31 mouse cellular contexts compared by ENCODE assay signal in genomic region chr4:154583712-154584111, GRCm38 (mm10). TPM values are rescaled to one million over a fixed set of nuclear protein-coding genes. Genes with fewer than 3 reads are reported as not detected.
A peak's percentile ranks its signal among the peaks of the same experiment; 100 is the strongest.
DNase-seq lines count a peak whose midpoint lies in the region; ATAC-seq and TF ChIP-seq lines count a peak whose summit lies in the region.
"Had no signal": no experiment of that assay in that cellular context is flagged by ENCODE, and none has a peak within 500 bp of the region (broad histone marks: within the 10 kb centered on the region; RNA-seq: fewer than 3 reads in every experiment).

No protein-coding gene starts in this region.

- intact Hi-C loops in gastrocnemius, adult 2 months (cut with DNase I), result no loop called here
- intact Hi-C loops in gastrocnemius, postnatal 36 days (cut with DNase I), result no loop called here

- ATAC-seq in forebrain, embryonic 11.5 days (replicated peaks; ENCODE audit: low FRiP score), result no peak
- no peak for ATAC-seq in forebrain, embryonic 16.5 days
- ATAC-seq: intestine, embryonic 16.5 days; midbrain, embryonic 15.5 days; Patski had no signal

- H3K27me3 ChIP-seq in forebrain, embryonic 11.5 days (ENCODE audit: control insufficient read depth, insufficient read depth, low read length), result no peaks in the 10 kb centered on the region
- H3K27me3 ChIP-seq in forebrain, embryonic 16.5 days (replicated peaks; ENCODE audit: control insufficient read depth, insufficient read depth, low read length), result no peaks in the 10 kb centered on the region
- H3K27me3 ChIP-seq: limb, embryonic 12.5 days; liver, embryonic 15.5 days; midbrain, embryonic 15.5 days; stomach, embryonic 15.5 days had no signal

- no peak overlapping the region for H3K9ac ChIP-seq in forebrain, embryonic 11.5 days (ENCODE audit: low read length)
- H3K9ac ChIP-seq in forebrain, embryonic 16.5 days (replicated peaks; ENCODE audit: low read depth, low read length), result no peak overlapping the region
- H3K9ac ChIP-seq: hindbrain, embryonic 12.5 days; limb, embryonic 12.5 days; liver, embryonic 15.5 days; midbrain, embryonic 15.5 days; neural tube, embryonic 15.5 days; stomach, embryonic 15.5 days had no signal

- no peak overlapping the region for H3K4me2 ChIP-seq in forebrain, embryonic 11.5 days (ENCODE audit: low read depth, low read length, severe bottlenecking)
- H3K4me2 ChIP-seq in forebrain, embryonic 16.5 days (ENCODE audit: low read length), result no peak overlapping the region
- H3K4me2 ChIP-seq: heart, embryonic 11.5 days; hindbrain, embryonic 12.5 days; limb, embryonic 12.5 days; liver, embryonic 15.5 days; midbrain, embryonic 15.5 days; neural tube, embryonic 15.5 days; stomach, embryonic 15.5 days had no signal

- DNase-seq in gastrocnemius, adult 2 months, result no peak
- DNase-seq in gastrocnemius, postnatal 36 days, result no peak
- peak; percentile 17 for DNase-seq in ZHBTc4 (ENCODE audit: low read depth, low spot score)
- peak; percentile 56 for DNase-seq in forebrain, embryonic 11.5 days (ENCODE audit: low spot score)
- no peak for DNase-seq in thymus, postnatal 4 days
- DNase-seq in thymus, postnatal 0 days (ENCODE audit: low spot score), result no peak
- DNase-seq: adrenal gland, postnatal 36 days; cerebellum, adult 8-10 months; cerebellum, postnatal 36 days; embryo, embryonic 11 days; gastrocnemius, postnatal 25 days; heart, adult 18-20 months; heart, postnatal 36 days; kidney, postnatal 14 days; lung, postnatal 14 days; thymus, adult 18-20 months; thymus, postnatal 36 days had no signal

- peaks cover 63% of the 10 kb centered on the region for H3K4me1 ChIP-seq in forebrain, embryonic 11.5 days (replicated peaks; ENCODE audit: control insufficient read depth, insufficient read depth, low read length)
- H3K4me1 ChIP-seq in forebrain, embryonic 16.5 days (replicated peaks; ENCODE audit: control insufficient read depth, insufficient read depth, low read length), result peaks cover 63% of the 10 kb centered on the region

- WGBS in forebrain, embryonic 11.5 days, result 85% methylated on average over 13 of the region's 13 CpGs
- WGBS in forebrain, embryonic 16.5 days, result 68% methylated on average over 13 of the region's 13 CpGs

- TF ChIP-seq CTCF in gastrocnemius, adult 2 months (IDR thresholded peaks at IDR 0.05), result no peak

- no peaks in the 10 kb centered on the region for H3K36me3 ChIP-seq in forebrain, embryonic 11.5 days (ENCODE audit: control insufficient read depth, insufficient read depth, low read length)
- H3K36me3 ChIP-seq in forebrain, embryonic 16.5 days (ENCODE audit: control insufficient read depth, insufficient read depth), result no peaks in the 10 kb centered on the region
- H3K36me3 ChIP-seq: hindbrain, embryonic 12.5 days; liver, embryonic 15.5 days; midbrain, embryonic 10.5 days; midbrain, embryonic 15.5 days; neural tube, embryonic 15.5 days; stomach, embryonic 15.5 days had no signal

- H3K9me3 ChIP-seq in forebrain, embryonic 11.5 days (ENCODE audit: control insufficient read depth, low read length), result no peaks in the 10 kb centered on the region
- no peaks in the 10 kb centered on the region for H3K9me3 ChIP-seq in forebrain, embryonic 16.5 days (ENCODE audit: control insufficient read depth, low read length)
- H3K9me3 ChIP-seq: hindbrain, embryonic 12.5 days; limb, embryonic 12.5 days; liver, embryonic 15.5 days; midbrain, embryonic 10.5 days; midbrain, embryonic 15.5 days; neural tube, embryonic 15.5 days; stomach, embryonic 15.5 days had no signal

- no peak overlapping the region for H3K4me3 ChIP-seq in gastrocnemius, adult 2 months
- H3K4me3 ChIP-seq in forebrain, embryonic 11.5 days (ENCODE audit: low read depth, low read length), result no peak overlapping the region
- H3K4me3 ChIP-seq in forebrain, embryonic 16.5 days (replicated peaks; ENCODE audit: low read length), result no peak overlapping the region
- H3K4me3 ChIP-seq: erythroblast, embryonic 14.5 days; hindbrain, embryonic 12.5 days; left cerebral cortex, adult 2 months; limb, embryonic 12.5 days; liver, embryonic 15.5 days; midbrain, embryonic 10.5 days; midbrain, embryonic 15.5 days; neural tube, embryonic 15.5 days; stomach, embryonic 15.5 days had no signal

- 0 out of 2 replicates have a peak overlapping the region, but pooled peaks have one; percentile 28 for H3K27ac ChIP-seq in gastrocnemius, adult 2 months
- peak overlapping the region; percentile 91 for H3K27ac ChIP-seq in forebrain, embryonic 11.5 days (ENCODE audit: low read depth, low read length)
- peak overlapping the region; percentile 64 for H3K27ac ChIP-seq in forebrain, embryonic 16.5 days (ENCODE audit: low read length)
- H3K27ac ChIP-seq: hindbrain, embryonic 12.5 days; limb, embryonic 12.5 days; liver, embryonic 15.5 days; midbrain, embryonic 10.5 days; midbrain, embryonic 15.5 days; neural tube, embryonic 15.5 days had no signal

RNA-seq across cellular contexts. Expression of gene Prdm16, which starts 53.0 kb away (rescaled TPM):
- total RNA-seq in gastrocnemius, adult 2 months (2021), result 1 to 10 TPM; 2.2 to 3.0 TPM
- 1 to 10 TPM; 1.3 to 2.4 TPM for total RNA-seq in gastrocnemius, postnatal 36 days (2021)
- polyA plus RNA-seq in forebrain, embryonic 11.5 days (2014; fragmentation: Nextera tagmentation; extraction: Ambion mirVana), result 44.7 and 49.3 TPM in 2 replicates
- 29.8 and 35.0 TPM in 2 replicates for polyA plus RNA-seq in forebrain, embryonic 16.5 days (2015; fragmentation: Nextera tagmentation; extraction: Ambion mirVana)
- polyA plus RNA-seq in thymus, postnatal 0 days (2015; fragmentation: Nextera tagmentation; extraction: Ambion mirVana), result 6.6 and 7.6 TPM in 2 replicates
- total RNA-seq: MEL had no signal
- polyA plus RNA-seq: Patski had no signal

Comparison
In these comparisons a context has a peak if more than half of its experiments do, and no peak if none do; other contexts are left out.
1. DNase-seq: peak in ZHBTc4 (single experiment) and forebrain, embryonic 11.5 days (single experiment); none in gastrocnemius, adult 2 months (single experiment), gastrocnemius, postnatal 36 days (0 of 2), thymus, postnatal 4 days (single experiment) and thymus, postnatal 0 days (single experiment).
2. H3K27ac ChIP-seq: peak in every context shown above with its lines; median percentile 91 in forebrain, embryonic 11.5 days; 64 in forebrain, embryonic 16.5 days; 28 in gastrocnemius, adult 2 months.